Mouse (Mus musculus) myocyte (in vitro differentiated cells): ENCODE measurements at regions not wholly inside any gene's neighbourhood (a gene's known extent, or its start where the extent isn't known, plus 50 kb on each side); places are given as distances from the start of the nearest gene placed in this dataset.

Experiments
- CEBPB ChIP-seq: IDR thresholded peaks from 2 replicates; pipeline ENCODE4 v1.6.1; 2011; ENCODE audit warnings: mild to moderate bottlenecking, moderate library complexity; ENCODE audit not compliant: poor library complexity, insufficient read depth, severe bottlenecking
- MYOD1 ChIP-seq, 3 experiments: IDR thresholded peaks; one replicate each; pipeline ENCODE4 v1.6.1; 2011; ENCODE audit warnings: control low read depth in 2 of 3, low read depth in 2 of 3, mild to moderate bottlenecking in 2 of 3, moderate library complexity in 1 of 3; ENCODE audit not compliant: insufficient read length in 2 of 3, control insufficient read depth in 1 of 3
- MYOG ChIP-seq, 3 experiments: IDR thresholded peaks; one replicate each; pipeline ENCODE4 v1.6.1; 2011; ENCODE audit warnings: control low read depth in 2 of 3, low read depth in 2 of 3, mild to moderate bottlenecking in 2 of 3; ENCODE audit not compliant: insufficient read length in 2 of 3, control insufficient read depth in 1 of 3, insufficient read depth in 1 of 3
- POLR2A ChIP-seq: IDR thresholded peaks from one replicate; pipeline ENCODE4 v1.6.1; 2011; ENCODE audit warnings: low read depth, mild to moderate bottlenecking, control low read depth, moderate library complexity; ENCODE audit not compliant: insufficient read length
- REST ChIP-seq: IDR thresholded peaks from one replicate; pipeline ENCODE4 v1.6.1; 2011; ENCODE audit warnings: mild to moderate bottlenecking, control low read depth, moderate library complexity; ENCODE audit not compliant: insufficient read depth, insufficient read length
- TCF12 ChIP-seq: IDR thresholded peaks from one replicate; pipeline ENCODE4 v1.6.1; 2011; ENCODE audit warnings: mild to moderate bottlenecking, control low read depth; ENCODE audit not compliant: poor library complexity, insufficient read depth, severe bottlenecking
- TCF3 ChIP-seq: IDR thresholded peaks from one replicate; pipeline ENCODE4 v1.6.1; 2011; ENCODE audit warnings: low read depth, control low read depth; ENCODE audit not compliant: insufficient read length

GRCm38 (mm10) chr16:5431111-5431510 lies 175.3 kb upstream of the Eef2kmt start:
- TF ChIP-seq TCF12 (no peak), REST (no peak), MYOG (IDR thresholded peaks at IDR 0.05; ENCODE audit: control insufficient read depth in 1 of 3, insufficient read depth in 1 of 3, insufficient read length in 2 of 3, low read depth in 2 of 3) (no peak), MYOD1 (IDR thresholded peaks at IDR 0.05; ENCODE audit: control insufficient read depth in 1 of 3, insufficient read length in 2 of 3, low read depth in 2 of 3) (no peak), POLR2A (no peak), CEBPB (no peak), TCF3 (no peak)
